ENCODE assay signal across 8 mouse cellular contexts in genomic region chr7:126821835-126822511, GRCm38 (mm10). TPM values are rescaled to one million over a fixed set of nuclear protein-coding genes. Genes with fewer than 3 reads are reported as not detected.
A peak's percentile ranks its signal among the peaks of the same experiment; 100 is the strongest.
DNase-seq lines count a peak whose midpoint lies in the region; ATAC-seq lines count a peak whose summit lies in the region.

No protein-coding gene starts in this region.

- H3K9ac ChIP-seq in liver, embryonic 11.5 days (ENCODE audit: low read depth, low read length) = no peak overlapping the region

- 0 out of 2 replicates have a peak, but pooled peaks have one; percentile 45 for ATAC-seq in liver, embryonic 11.5 days (replicated peaks; ENCODE audit: low FRiP score)

- H3K4me2 ChIP-seq in liver, embryonic 11.5 days = no peak overlapping the region

- no peak overlapping the region for H3K4me3 ChIP-seq in liver, embryonic 11.5 days (ENCODE audit: low read depth, low read length)

- WGBS in liver, embryonic 11.5 days = 16% methylated on average over 7 of the region's 7 CpGs

- no peaks in the 10 kb centered on the region for H3K9me3 ChIP-seq in liver, embryonic 11.5 days (ENCODE audit: control insufficient read depth, low read length)

- H3K36me3 ChIP-seq in liver, embryonic 11.5 days (ENCODE audit: control insufficient read depth, insufficient read depth, low read length) = no peaks in the 10 kb centered on the region

- H3K27me3 ChIP-seq in liver, embryonic 11.5 days (replicated peaks; ENCODE audit: control insufficient read depth, insufficient read depth, low read length) = peaks cover 33% of the 10 kb centered on the region

- H3K4me1 ChIP-seq in liver, embryonic 11.5 days (replicated peaks; ENCODE audit: control insufficient read depth, insufficient read depth, low read length) = peaks cover 6% of the 10 kb centered on the region; the same call in 1 of the 2 replicates

- DNase-seq in A20 (ENCODE audit: low read depth, low spot score) = peak; percentile 78
- DNase-seq in adrenal gland, postnatal 14 days = peak; percentile 93
- DNase-seq in embryo, embryonic 9.5 days (ENCODE audit: extremely low spot score) = peak; percentile 86
- peak; percentile 85 for DNase-seq in heart, adult 8-10 months (ENCODE audit: low spot score)
- peak; percentile 61 to 85 for DNase-seq in kidney, adult 8-10 months
- DNase-seq in liver, embryonic 11.5 days (ENCODE audit: low spot score) = peak; percentile 80
- DNase-seq in naive thymus-derived CD4-positive, alpha-beta T cell, adult 2 months (ENCODE audit: low read depth) = peak; percentile 89
- DNase-seq in spleen, postnatal 4 days (ENCODE audit: low spot score in 2 of 2) = peak; percentile 76 to 93

- no peak overlapping the region for H3K27ac ChIP-seq in liver, embryonic 11.5 days (ENCODE audit: low read depth, low read length)

RNA-seq across cellular contexts. Expression of gene 4930451I11Rik, which starts 9.5 kb away (rescaled TPM):
- total RNA-seq in adrenal gland, postnatal 14 days (2021) = not detected in 2 replicates
- not detected for total RNA-seq in heart, adult 8-10 months (2022)
- polyA plus RNA-seq in liver, embryonic 11.5 days (2014; fragmentation: Nextera tagmentation; extraction: Ambion mirVana) = not detected in 2 replicates

RNA-seq across cellular contexts. Expression of gene Fam57b, which starts 24.5 kb away (rescaled TPM):
- total RNA-seq in adrenal gland, postnatal 14 days (2021) = 32.1 and 32.5 TPM in 2 replicates
- total RNA-seq in heart, adult 8-10 months (2022) = 10 to 100 TPM in 1 of 4 experiments, 1 to 10 TPM in 3; 6.9 to 10.1 (median 8.0) TPM
- 0.21 TPM in 1 of 2 replicates, not detected in the other for polyA plus RNA-seq in liver, embryonic 11.5 days (2014; fragmentation: Nextera tagmentation; extraction: Ambion mirVana)

RNA-seq across cellular contexts. Expression of gene Doc2a, which starts 25.2 kb away (rescaled TPM):
- total RNA-seq in adrenal gland, postnatal 14 days (2021) = 0.63 and 0.64 TPM in 2 replicates
- total RNA-seq in heart, adult 8-10 months (2022) = not detected
- polyA plus RNA-seq in liver, embryonic 11.5 days (2014; fragmentation: Nextera tagmentation; extraction: Ambion mirVana) = 0.52 and 1.6 TPM in 2 replicates

RNA-seq across cellular contexts. Expression of gene Ppp4c, which starts 29.7 kb away (rescaled TPM):
- 94.7 and 109 TPM in 2 replicates for total RNA-seq in adrenal gland, postnatal 14 days (2021)
- total RNA-seq in heart, adult 8-10 months (2022) = 10 to 100 TPM; 32.7 to 36.8 (median 34.5) TPM
- 266 and 269 TPM in 2 replicates for polyA plus RNA-seq in liver, embryonic 11.5 days (2014; fragmentation: Nextera tagmentation; extraction: Ambion mirVana)

RNA-seq across cellular contexts. Expression of gene Hirip3, which starts 39.8 kb away (rescaled TPM):
- 24.1 and 30.2 TPM in 2 replicates for total RNA-seq in adrenal gland, postnatal 14 days (2021)
- 1 to 10 TPM; 4.8 to 9.6 (median 6.4) TPM for total RNA-seq in heart, adult 8-10 months (2022)
- 17.3 and 24.6 TPM in 2 replicates for polyA plus RNA-seq in liver, embryonic 11.5 days (2014; fragmentation: Nextera tagmentation; extraction: Ambion mirVana)
